Mouse (Mus musculus): ENCODE data around the gene Dscam. TPM values are rescaled to one million over a fixed set of nuclear protein-coding genes. Genes with fewer than 3 reads are reported as not detected.
A peak's percentile ranks its signal among the peaks of the same experiment; 100 is the strongest.

Gene Dscam
- polyA plus RNA-seq, 1 experiment from 2014 or later = 8.5 TPM

- peak; percentile 90 for ATAC-seq
- no peaks in the 10 kb centered on the region for H3K27me3 ChIP-seq (replicated peaks; ENCODE audit: control insufficient read depth, insufficient read depth, low read length)
- peak overlapping the region; percentile 63 for H3K27ac ChIP-seq (ENCODE audit: low read length)
- no peak overlapping the region for H3K4me3 ChIP-seq (replicated peaks; ENCODE audit: low read length)
- WGBS = 36% methylated on average over 3 of the region's 3 CpGs
- H3K4me1 ChIP-seq (replicated peaks; ENCODE audit: control insufficient read depth, insufficient read depth, low read length) = peaks cover 9% of the 10 kb centered on the region
- no peaks in the 10 kb centered on the region for H3K9me3 ChIP-seq (ENCODE audit: control insufficient read depth, low read length)
- no peaks in the 10 kb centered on the region for H3K36me3 ChIP-seq (ENCODE audit: control insufficient read depth, insufficient read depth)
- no peak overlapping the region for H3K9ac ChIP-seq (replicated peaks; ENCODE audit: low read depth, low read length)
- H3K4me2 ChIP-seq (ENCODE audit: low read length) = no peak overlapping the region
Observed at GRCm38 (mm10) chr16:96926977-96927376, 243.6 kb downstream of the Dscam start.

- H3K9ac ChIP-seq (replicated peaks; ENCODE audit: low read depth, low read length) = no peak overlapping the region
- no peak overlapping the region for H3K4me2 ChIP-seq (ENCODE audit: low read length)
- no peak overlapping the region for H3K27ac ChIP-seq (ENCODE audit: low read length)
- H3K4me3 ChIP-seq (replicated peaks; ENCODE audit: low read length) = no peak overlapping the region
- WGBS = 90% methylated on average over 4 of the region's 4 CpGs
- H3K36me3 ChIP-seq (ENCODE audit: control insufficient read depth, insufficient read depth) = no peaks in the 10 kb centered on the region
- H3K9me3 ChIP-seq (ENCODE audit: control insufficient read depth, low read length) = no peaks in the 10 kb centered on the region
- ATAC-seq = no peak
- H3K4me1 ChIP-seq (replicated peaks; ENCODE audit: control insufficient read depth, insufficient read depth, low read length) = peaks cover 19% of the 10 kb centered on the region
- no peaks in the 10 kb centered on the region for H3K27me3 ChIP-seq (replicated peaks; ENCODE audit: control insufficient read depth, insufficient read depth, low read length)
Observed at GRCm38 (mm10) chr16:96923941-96924340, 246.6 kb downstream of the Dscam start.

GRCm38 (mm10) chr16:96914495-96914894 lies 256.1 kb downstream of the Dscam start:
- Histone ChIP-seq H3K9ac (replicated peaks; ENCODE audit: low read depth, low read length) (no peak overlapping the region), H3K4me1 (replicated peaks; ENCODE audit: control insufficient read depth, insufficient read depth, low read length) (no peaks in the 10 kb centered on the region; the same call in 1 of the 2 replicates), H3K4me2 (ENCODE audit: low read length) (no peak overlapping the region), H3K36me3 (ENCODE audit: control insufficient read depth, insufficient read depth) (no peaks in the 10 kb centered on the region), H3K9me3 (ENCODE audit: control insufficient read depth, low read length) (no peaks in the 10 kb centered on the region), H3K27ac (ENCODE audit: low read length) (no peak overlapping the region), H3K4me3 (replicated peaks; ENCODE audit: low read length) (no peak overlapping the region), H3K27me3 (replicated peaks; ENCODE audit: control insufficient read depth, insufficient read depth, low read length) (no peaks in the 10 kb centered on the region)
- WGBS = 86% methylated on average over 3 of the region's 3 CpGs
- no peak for ATAC-seq

GRCm38 (mm10) chr16:96912836-96913235 lies 257.7 kb downstream of the Dscam start:
- Histone ChIP-seq H3K27me3 (replicated peaks; ENCODE audit: control insufficient read depth, insufficient read depth, low read length) (no peaks in the 10 kb centered on the region), H3K4me1 (replicated peaks; ENCODE audit: control insufficient read depth, insufficient read depth, low read length) (no peaks in the 10 kb centered on the region; the same call in 1 of the 2 replicates), H3K36me3 (ENCODE audit: control insufficient read depth, insufficient read depth) (no peaks in the 10 kb centered on the region), H3K9ac (replicated peaks; ENCODE audit: low read depth, low read length) (no peak overlapping the region), H3K4me3 (replicated peaks; ENCODE audit: low read length) (no peak overlapping the region), H3K4me2 (ENCODE audit: low read length) (no peak overlapping the region), H3K9me3 (ENCODE audit: control insufficient read depth, low read length) (no peaks in the 10 kb centered on the region), H3K27ac (ENCODE audit: low read length) (no peak overlapping the region)
- ATAC-seq = no peak
- 78% methylated on average over 7 of the region's 7 CpGs for WGBS

- 79% methylated on average over 2 of the region's 2 CpGs for WGBS
- Histone ChIP-seq H3K4me3 (replicated peaks; ENCODE audit: low read length) (no peak overlapping the region), H3K4me2 (ENCODE audit: low read length) (no peak overlapping the region), H3K9ac (replicated peaks; ENCODE audit: low read depth, low read length) (no peak overlapping the region), H3K27me3 (replicated peaks; ENCODE audit: control insufficient read depth, insufficient read depth, low read length) (no peaks in the 10 kb centered on the region), H3K27ac (ENCODE audit: low read length) (no peak overlapping the region), H3K36me3 (ENCODE audit: control insufficient read depth, insufficient read depth) (no peaks in the 10 kb centered on the region), H3K9me3 (ENCODE audit: control insufficient read depth, low read length) (no peaks in the 10 kb centered on the region), H3K4me1 (replicated peaks; ENCODE audit: control insufficient read depth, insufficient read depth, low read length) (no peaks in the 10 kb centered on the region; the same call in 1 of the 2 replicates)
- no peak for ATAC-seq
Observed at GRCm38 (mm10) chr16:96912103-96912502, 258.4 kb downstream of the Dscam start.

GRCm38 (mm10) chr16:96910405-96911164 lies 260.0 kb downstream of the Dscam start:
- no peak overlapping the region for H3K4me3 ChIP-seq (replicated peaks; ENCODE audit: low read length)
- no peak overlapping the region for H3K4me2 ChIP-seq (ENCODE audit: low read length)
- H3K36me3 ChIP-seq (ENCODE audit: control insufficient read depth, insufficient read depth) = no peaks in the 10 kb centered on the region
- H3K9ac ChIP-seq (replicated peaks; ENCODE audit: low read depth, low read length) = no peak overlapping the region
- H3K27ac ChIP-seq (ENCODE audit: low read length) = no peak overlapping the region
- no peak for ATAC-seq
- 65% methylated on average over 4 of the region's 4 CpGs for whole genome bisulfite sequencing
- no peaks in the 10 kb centered on the region for H3K9me3 ChIP-seq (ENCODE audit: control insufficient read depth, low read length)
- no peaks in the 10 kb centered on the region for H3K27me3 ChIP-seq (replicated peaks; ENCODE audit: control insufficient read depth, insufficient read depth, low read length)
- no peaks in the 10 kb centered on the region; the same call in 1 of the 2 replicates for H3K4me1 ChIP-seq (replicated peaks; ENCODE audit: control insufficient read depth, insufficient read depth, low read length)

GRCm38 (mm10) chr16:96907818-96908217 lies 262.7 kb downstream of the Dscam start:
- H3K36me3 ChIP-seq (ENCODE audit: control insufficient read depth, insufficient read depth) = no peaks in the 10 kb centered on the region
- no peak overlapping the region for H3K4me3 ChIP-seq (replicated peaks; ENCODE audit: low read length)
- no peak for ATAC-seq
- 54% methylated on average over 1 of the region's 1 CpGs for WGBS
- H3K27ac ChIP-seq (ENCODE audit: low read length) = no peak overlapping the region
- no peaks in the 10 kb centered on the region for H3K4me1 ChIP-seq (replicated peaks; ENCODE audit: control insufficient read depth, insufficient read depth, low read length)
- H3K9ac ChIP-seq (replicated peaks; ENCODE audit: low read depth, low read length) = no peak overlapping the region
- H3K9me3 ChIP-seq (ENCODE audit: control insufficient read depth, low read length) = no peaks in the 10 kb centered on the region
- no peaks in the 10 kb centered on the region for H3K27me3 ChIP-seq (replicated peaks; ENCODE audit: control insufficient read depth, insufficient read depth, low read length)
- H3K4me2 ChIP-seq (ENCODE audit: low read length) = no peak overlapping the region

- Histone ChIP-seq H3K27ac (ENCODE audit: low read length) (no peak overlapping the region), H3K4me3 (replicated peaks; ENCODE audit: low read length) (no peak overlapping the region), H3K27me3 (replicated peaks; ENCODE audit: control insufficient read depth, insufficient read depth, low read length) (no peaks in the 10 kb centered on the region), H3K36me3 (ENCODE audit: control insufficient read depth, insufficient read depth) (no peaks in the 10 kb centered on the region), H3K4me1 (replicated peaks; ENCODE audit: control insufficient read depth, insufficient read depth, low read length) (no peaks in the 10 kb centered on the region), H3K4me2 (ENCODE audit: low read length) (no peak overlapping the region), H3K9me3 (ENCODE audit: control insufficient read depth, low read length) (no peaks in the 10 kb centered on the region), H3K9ac (replicated peaks; ENCODE audit: low read depth, low read length) (no peak overlapping the region)
- 96% methylated on average over 1 of the region's 1 CpGs for WGBS
- ATAC-seq = no peak
Observed at GRCm38 (mm10) chr16:96907081-96907480, 263.5 kb downstream of the Dscam start.

GRCm38 (mm10) chr16:96906630-96907029 lies 263.9 kb downstream of the Dscam start:
- no peaks in the 10 kb centered on the region for H3K27me3 ChIP-seq (replicated peaks; ENCODE audit: control insufficient read depth, insufficient read depth, low read length)
- H3K36me3 ChIP-seq (ENCODE audit: control insufficient read depth, insufficient read depth) = no peaks in the 10 kb centered on the region
- H3K4me3 ChIP-seq (replicated peaks; ENCODE audit: low read length) = no peak overlapping the region
- H3K4me2 ChIP-seq (ENCODE audit: low read length) = no peak overlapping the region
- H3K9ac ChIP-seq (replicated peaks; ENCODE audit: low read depth, low read length) = no peak overlapping the region
- no peaks in the 10 kb centered on the region for H3K4me1 ChIP-seq (replicated peaks; ENCODE audit: control insufficient read depth, insufficient read depth, low read length)
- no peak for ATAC-seq
- H3K27ac ChIP-seq (ENCODE audit: low read length) = no peak overlapping the region
- 89% methylated on average over 2 of the region's 2 CpGs for WGBS
- no peaks in the 10 kb centered on the region for H3K9me3 ChIP-seq (ENCODE audit: control insufficient read depth, low read length)
